Mouse (Mus musculus) monocyte, adult 5-6 weeks (primary cell): ENCODE measurements around the gene Mcm7. TPM values are rescaled to one million over a fixed set of nuclear protein-coding genes. Genes with fewer than 3 reads are reported as not detected.
A peak's percentile ranks its signal among the peaks of the same experiment; 100 is the strongest.
"Not testable (repeated sequence)": the region's sequence is repeated elsewhere in the genome, so short reads cannot be mapped to it uniquely, and the experiment has no call there.

ENCODE experiments used
- ATAC-seq: fragments of 153-309, 156-312 bp; replicated peaks from 2 replicates; pipeline ENCODE4 v1.8.0; 2017; ENCODE audit warnings: mild to moderate bottlenecking; ENCODE audit not compliant: low TSS enrichment, insufficient number of reproducible peaks, severe bottlenecking, poor library complexity, low FRiP score
- total RNA-seq: library from RNA; stranded (forward); fragments of 200-1000, 200-491, 200-594 nt; gene quantifications from 3 replicates; pipeline ENCODE4 v1.2.3, GENCODE M21; 2017

Mcm7 gene
- 53.2 to 96.5 TPM (median 70.8 TPM) in 3 replicates for total RNA-seq

DNA sequence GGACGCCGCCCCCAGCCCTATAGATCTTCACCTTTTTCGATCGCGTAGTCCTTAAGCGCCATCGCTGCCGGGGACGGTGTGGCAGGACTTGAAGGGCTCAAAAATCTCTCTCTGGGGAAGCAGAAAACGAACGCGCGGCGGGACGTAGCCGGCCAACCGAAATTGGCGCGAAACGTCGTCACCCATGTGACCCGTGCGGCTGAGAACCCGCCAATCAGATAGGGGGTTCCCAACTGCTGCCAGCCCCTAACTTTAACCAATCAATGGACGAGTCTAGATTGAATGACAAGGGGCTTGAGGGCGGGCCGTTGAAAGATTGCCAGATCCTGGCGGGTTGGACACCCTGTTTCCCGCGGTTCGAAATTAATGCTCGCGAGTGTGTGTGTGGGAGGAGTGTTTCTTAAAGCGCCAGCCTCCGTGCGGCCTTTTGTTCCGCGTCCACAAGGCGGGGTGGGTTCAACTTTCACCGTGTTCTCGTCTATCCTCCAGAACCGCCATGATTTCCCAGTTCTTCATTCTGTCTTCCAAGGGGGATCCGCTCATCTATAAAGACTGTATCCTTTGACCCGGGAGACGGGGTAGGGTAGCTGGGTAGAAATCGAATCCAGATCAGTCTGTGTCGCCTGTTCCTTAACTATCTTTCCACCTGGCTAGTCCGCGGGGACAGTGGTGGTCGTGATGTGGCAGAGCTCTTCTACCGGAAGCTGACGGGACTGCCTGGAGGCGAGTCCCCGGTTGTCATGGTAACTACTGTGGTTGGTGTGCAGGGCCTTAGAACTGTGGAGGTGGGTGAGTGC lies at the start of gene Mcm7, which contains the start of gene Ap4m1:
TSS of gene Mcm7 (minus strand) at position 728 of the 797 bp plus-strand sequence.
TSS of gene Ap4m1 (plus strand) at position 308 of the 797 bp plus-strand sequence.
- peak; percentile 87 for ATAC-seq

- no peak for ATAC-seq
Observed at GRCm38 (mm10) chr5:138219864-138220263, 47.6 kb upstream of the Mcm7 start.

GRCm38 (mm10) chr5:138216632-138217031 lies 44.4 kb upstream of the Mcm7 start:
- ATAC-seq = not testable (repeated sequence)

DNA sequence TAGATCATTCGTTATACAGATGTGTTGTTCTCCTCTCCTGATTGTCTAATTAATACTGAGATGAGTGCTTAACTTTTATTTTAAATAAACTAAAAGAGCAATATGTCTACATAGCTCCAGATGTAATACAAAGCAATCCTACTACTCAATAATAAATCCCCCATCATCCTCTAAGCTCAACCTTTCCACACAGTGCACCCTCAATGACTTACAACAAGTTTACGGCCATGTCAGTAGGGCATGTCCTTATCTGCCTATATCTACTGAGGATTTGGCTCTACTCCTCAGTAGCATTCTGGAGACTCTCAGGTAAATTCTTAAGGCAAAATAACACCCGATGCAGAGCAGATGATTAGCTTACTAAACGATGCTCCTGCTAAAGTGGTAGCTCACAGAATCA lies 35.7 kb upstream of the Mcm7 start:
- no peak for ATAC-seq

DNA sequence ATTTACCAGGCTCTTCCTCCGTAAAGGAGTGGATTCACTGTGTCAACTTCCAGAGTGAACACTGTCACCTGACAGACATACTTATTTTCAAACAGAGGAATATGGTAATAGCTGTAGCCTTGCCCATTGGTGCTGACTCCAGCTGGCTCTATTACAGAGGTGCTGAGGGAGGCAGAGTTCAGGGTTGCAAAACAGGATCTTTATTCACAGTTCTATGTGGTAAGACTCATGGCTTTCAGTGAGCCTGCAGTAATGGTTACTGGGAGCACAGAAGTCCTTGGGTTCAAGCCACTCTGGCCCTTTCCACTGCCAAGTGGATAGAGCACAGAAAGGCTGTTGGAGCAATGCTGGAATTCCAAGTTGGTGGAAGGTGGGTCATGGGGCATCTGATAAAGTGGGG lies 35.0 kb upstream of the Mcm7 start:
- ATAC-seq = no peak

GRCm38 (mm10) chr5:138202086-138202485 lies 29.9 kb upstream of the Mcm7 start:
- ATAC-seq = no peak

- no peak for ATAC-seq
Observed at GRCm38 (mm10) chr5:138199576-138199975, 27.4 kb upstream of the Mcm7 start.

DNA sequence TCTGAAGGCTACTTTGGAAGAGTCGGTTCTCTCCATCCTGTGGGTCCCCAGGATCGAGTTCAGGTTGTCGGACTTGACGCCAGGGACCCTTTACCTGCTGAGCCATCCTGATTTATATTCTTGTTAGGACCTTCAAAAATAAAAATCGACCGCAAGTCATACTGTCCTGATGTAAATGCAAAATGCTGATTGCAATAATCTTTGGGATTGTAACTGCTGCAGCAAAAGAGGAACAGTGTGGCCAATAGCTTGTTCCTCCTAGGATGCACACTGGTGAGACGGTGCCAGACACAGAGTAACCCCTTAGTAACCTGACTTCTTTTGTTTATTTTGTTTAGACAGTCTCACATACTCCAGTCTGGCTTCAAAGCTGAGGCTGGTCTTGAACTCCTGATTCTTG lies 23.2 kb upstream of the Mcm7 start:
- ATAC-seq = peak; percentile 42; the same call in 1 of the 2 replicates

GRCm38 (mm10) chr5:138194755-138195345 lies 22.6 kb upstream of the Mcm7 start:
- ATAC-seq = no peak

GRCm38 (mm10) chr5:138193771-138194727 lies 21.8 kb upstream of the Mcm7 start, which contains the start of gene Mblac1:
Gene Mblac1 (plus strand): TSS chr5:138194314.
- peak; percentile 73 for ATAC-seq

- ATAC-seq = peak; percentile 82
Observed at GRCm38 (mm10) chr5:138187661-138188306, 15.6 kb upstream of the Mcm7 start.

DNA sequence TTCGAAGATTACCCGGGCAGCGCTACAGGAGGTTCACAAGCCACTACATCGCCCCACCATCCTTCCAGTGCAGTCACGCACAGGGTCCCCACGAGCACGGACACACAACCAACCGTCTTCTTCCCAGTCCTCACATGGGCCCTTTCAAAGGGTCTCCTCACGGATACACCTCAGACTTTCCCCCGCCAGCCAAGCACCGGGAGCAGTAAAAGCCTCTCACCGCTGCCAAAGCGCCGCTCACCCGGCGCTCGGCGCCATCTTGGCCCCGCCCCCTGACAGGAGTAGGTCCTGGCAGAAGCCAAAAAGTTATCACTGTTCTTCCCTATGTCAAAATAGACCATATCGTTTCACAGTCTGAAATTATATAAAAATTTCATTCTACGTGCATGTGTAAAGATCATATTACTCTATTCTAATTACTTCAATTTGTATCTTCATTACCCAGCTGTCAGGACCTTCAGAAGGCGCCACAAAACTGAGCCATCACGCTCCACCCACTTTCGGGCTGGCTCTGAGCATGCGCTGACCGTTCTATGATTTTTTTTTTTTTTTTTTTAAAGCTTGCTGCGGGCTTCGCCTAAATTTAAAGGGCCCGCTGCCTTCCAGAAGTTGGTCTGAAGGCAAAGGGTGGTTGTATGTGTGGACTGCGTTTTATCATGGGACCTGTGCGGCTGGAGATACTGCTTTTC lies 14.9 kb upstream of the Mcm7 start, which contains the start of the genes Taf6 and Cnpy4:
TSS of gene Taf6 (minus strand) at position 502 of the 689 bp plus-strand sequence.
TSS of gene Cnpy4 (plus strand) at position 536 of the 689 bp plus-strand sequence.
- ATAC-seq = peak; percentile 62

DNA sequence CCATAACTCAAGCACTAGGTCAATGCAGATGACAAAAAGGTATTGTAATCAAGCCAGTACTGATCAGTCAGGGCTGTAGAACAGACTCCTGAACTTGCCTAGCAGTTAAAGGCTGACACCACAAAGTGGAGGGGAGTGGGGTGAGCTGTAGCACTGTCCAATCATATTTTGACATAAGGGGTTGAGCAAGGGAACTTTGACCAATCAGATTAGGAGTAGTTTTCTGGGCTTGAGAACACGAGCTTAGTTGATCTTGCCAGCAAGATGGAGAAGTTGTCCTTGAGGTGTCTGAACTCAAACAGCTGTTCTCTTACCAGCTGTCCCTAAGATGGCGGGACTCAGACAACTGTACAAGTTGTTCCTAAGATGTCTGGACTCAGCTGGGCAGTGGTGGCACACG lies 995 bp upstream of the Mcm7 start:
- ATAC-seq = no peak

DNA sequence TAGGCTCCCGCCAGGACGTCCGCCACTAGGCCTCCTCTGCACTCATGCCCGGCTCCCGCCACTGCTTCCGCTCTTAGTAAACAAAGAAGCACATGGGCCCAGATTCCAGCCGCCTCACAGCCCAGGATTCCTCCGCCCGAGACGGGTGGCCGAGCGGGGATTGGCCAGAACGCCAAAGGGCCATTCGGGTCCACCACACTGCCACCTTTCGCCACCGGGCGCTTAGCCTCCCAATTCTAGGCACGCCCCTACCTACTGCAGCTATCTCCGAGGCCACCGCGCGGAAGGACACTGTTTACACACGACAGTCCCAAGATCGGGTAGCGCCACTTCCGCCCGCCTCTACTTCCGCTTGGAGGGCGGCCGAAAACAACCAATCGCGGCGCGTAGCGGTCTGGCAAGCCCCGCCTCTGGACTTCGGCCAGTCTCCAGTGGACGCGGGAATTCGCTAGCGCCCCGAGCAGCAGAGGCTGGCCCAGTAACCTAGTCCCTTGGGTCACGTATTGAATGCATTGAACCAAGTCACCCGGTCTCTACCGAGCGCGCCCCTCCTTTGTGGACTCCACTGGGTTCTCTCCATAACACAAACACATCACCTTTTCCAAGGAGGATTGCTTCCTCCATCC lies 1.2 kb downstream of the Mcm7 start:
- peak; percentile 76 for ATAC-seq

GRCm38 (mm10) chr5:138165594-138165993 lies 6.6 kb downstream of the Mcm7 start:
- no peak for ATAC-seq

DNA sequence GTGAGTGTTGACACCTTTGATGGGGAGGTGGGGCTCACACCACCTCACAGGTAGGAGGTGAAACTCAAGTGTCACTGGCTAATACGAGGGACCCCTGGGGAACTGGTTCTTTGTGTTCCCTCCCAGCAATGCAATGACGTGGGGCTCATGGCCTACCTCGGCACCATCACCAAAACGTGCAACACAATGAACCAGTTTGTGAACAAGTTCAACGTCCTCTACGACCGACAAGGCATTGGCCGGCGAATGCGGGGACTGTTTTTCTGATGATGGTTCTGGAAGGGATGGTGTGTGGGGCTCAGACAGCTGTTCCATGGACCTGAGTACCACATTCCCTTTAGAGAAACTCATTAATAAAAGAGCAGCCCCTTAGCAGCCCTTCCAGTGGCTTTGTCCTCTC lies 8.6 kb downstream of the Mcm7 start:
- no peak for ATAC-seq

DNA sequence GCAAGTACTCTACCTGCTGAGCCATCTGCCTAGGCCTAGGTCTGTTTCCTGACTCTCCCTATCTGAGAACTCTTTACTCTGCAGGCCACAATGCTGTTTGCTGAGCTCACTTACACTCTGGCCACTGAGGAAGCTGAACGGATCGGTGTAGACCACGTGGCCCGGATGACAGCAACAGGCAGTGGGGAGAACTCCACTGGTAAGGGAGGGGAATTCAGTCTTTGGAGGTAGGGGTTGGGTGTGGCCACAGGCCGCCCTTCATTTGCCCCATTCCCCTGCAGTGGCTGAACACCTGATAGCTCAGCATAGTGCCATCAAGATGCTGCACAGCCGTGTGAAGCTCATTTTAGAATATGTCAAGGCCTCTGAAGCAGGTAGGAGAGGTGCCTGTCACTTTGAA lies 9.2 kb downstream of the Mcm7 start:
- no peak for ATAC-seq
